Mouse (Mus musculus) myocyte (in vitro differentiated cells): ENCODE measurements around the gene Cd19.

ENCODE experiments used
- MYOD1 ChIP-seq, 3 experiments: IDR thresholded peaks; one replicate each; pipeline ENCODE4 v1.6.1; 2011; ENCODE audit warnings: control low read depth in 2 of 3, low read depth in 2 of 3, mild to moderate bottlenecking in 2 of 3, moderate library complexity in 1 of 3; ENCODE audit not compliant: insufficient read length in 2 of 3, control insufficient read depth in 1 of 3
- POLR2A ChIP-seq: IDR thresholded peaks from one replicate; pipeline ENCODE4 v1.6.1; 2011; ENCODE audit warnings: low read depth, mild to moderate bottlenecking, control low read depth, moderate library complexity; ENCODE audit not compliant: insufficient read length
- USF1 ChIP-seq: IDR thresholded peaks from one replicate; pipeline ENCODE4 v1.6.1; 2011; ENCODE audit warnings: low read depth, mild to moderate bottlenecking, control low read depth, moderate library complexity

DNA sequence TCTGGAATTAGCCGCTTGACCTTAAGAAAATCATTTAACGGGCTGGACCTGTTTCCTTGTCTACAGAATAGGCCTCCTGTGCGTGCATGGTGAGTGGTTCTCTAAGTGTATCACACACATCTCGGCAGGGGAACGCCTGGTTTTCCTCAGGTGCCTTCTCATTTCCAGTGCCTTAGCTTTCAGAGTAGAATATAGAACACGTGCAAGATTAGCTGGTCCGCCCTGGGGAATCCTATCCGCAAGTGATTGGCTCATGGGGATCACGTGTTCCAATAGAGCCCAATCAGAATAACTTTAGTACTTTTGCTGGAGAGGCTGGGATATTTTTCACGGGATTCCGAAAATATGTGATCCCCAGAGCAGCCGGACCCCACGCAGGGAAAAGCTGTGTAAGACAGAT lies 55.6 kb downstream of the Cd19 start:
- TF ChIP-seq MYOD1 (IDR thresholded peaks at IDR 0.05; ENCODE audit: control insufficient read depth in 1 of 3, insufficient read length in 2 of 3, low read depth in 2 of 3) (no peak), USF1 (peak; percentile 87), POLR2A (no peak)
